Mouse (Mus musculus): ENCODE data around the gene Kirrel3.
A peak's percentile ranks its signal among the peaks of the same experiment; 100 is the strongest.

The Kirrel3 gene

GRCm38 (mm10) chr9:34958183-34958830, 472.6 kb downstream of the Kirrel3 start:
- DNase-seq: no peak

DNA sequence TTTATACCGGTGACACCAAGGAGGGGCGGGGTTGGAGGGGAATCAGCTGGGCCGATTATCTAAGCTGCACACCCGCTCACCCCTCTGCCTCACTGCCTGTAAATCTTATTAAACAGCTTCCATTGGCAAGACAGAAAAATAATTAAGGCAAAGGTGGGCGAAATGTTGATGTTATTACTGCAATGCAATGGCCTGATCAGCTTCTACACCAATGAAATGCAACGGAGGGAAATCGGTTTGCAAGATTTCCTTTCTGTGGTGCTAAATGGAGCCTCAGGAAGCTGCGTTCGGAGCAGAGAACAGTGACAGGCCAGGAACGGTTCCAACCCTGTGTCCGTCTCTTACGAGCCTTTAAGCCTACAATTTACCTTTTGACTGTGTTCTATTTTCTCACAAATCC, 475.0 kb downstream of the Kirrel3 start:
- no peak for DNase-seq

DNA sequence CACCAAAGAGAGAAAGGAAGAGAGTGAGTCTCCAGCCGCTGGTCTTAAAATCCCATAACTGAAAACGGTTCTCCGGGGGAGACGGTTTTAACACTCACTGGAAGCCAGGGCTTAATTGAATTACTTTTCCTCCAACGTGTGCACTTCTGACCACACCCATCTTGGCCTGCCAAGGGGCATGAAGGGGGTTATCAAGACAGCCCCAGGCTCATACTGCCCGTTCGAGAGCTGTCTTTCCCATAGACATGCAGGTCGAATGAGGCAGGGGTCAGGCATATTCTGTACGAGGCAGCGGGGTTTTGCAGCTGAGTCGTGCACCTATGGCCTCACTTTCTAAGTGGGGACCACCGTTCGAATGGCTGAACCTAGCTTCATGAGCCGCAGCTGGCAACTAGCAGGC, 475.5 kb downstream of the Kirrel3 start:
- no peak for DNase-seq

GRCm38 (mm10) chr9:34962251-34962650, 476.6 kb downstream of the Kirrel3 start:
- no peak for DNase-seq

DNA sequence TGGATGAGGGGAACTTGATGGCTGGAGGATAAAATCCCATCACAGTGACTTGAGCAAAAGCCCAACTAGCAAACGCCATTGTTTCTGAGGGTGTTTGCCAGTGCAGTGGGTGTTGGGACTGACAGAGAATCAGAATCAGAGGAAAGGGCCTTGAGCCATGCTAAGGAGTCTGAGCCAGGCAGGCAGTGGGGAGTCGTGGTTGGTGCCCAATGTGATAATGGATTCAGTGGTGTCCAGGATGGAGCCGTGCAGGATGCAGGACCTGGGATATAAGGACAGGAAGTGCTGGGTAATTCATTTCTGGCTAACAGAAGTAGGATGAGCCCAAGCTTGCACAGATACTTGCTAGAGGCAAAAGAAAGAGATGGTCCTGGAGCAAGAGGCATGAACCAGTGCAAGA, 477.9 kb downstream of the Kirrel3 start:
- no peak for DNase-seq

DNA sequence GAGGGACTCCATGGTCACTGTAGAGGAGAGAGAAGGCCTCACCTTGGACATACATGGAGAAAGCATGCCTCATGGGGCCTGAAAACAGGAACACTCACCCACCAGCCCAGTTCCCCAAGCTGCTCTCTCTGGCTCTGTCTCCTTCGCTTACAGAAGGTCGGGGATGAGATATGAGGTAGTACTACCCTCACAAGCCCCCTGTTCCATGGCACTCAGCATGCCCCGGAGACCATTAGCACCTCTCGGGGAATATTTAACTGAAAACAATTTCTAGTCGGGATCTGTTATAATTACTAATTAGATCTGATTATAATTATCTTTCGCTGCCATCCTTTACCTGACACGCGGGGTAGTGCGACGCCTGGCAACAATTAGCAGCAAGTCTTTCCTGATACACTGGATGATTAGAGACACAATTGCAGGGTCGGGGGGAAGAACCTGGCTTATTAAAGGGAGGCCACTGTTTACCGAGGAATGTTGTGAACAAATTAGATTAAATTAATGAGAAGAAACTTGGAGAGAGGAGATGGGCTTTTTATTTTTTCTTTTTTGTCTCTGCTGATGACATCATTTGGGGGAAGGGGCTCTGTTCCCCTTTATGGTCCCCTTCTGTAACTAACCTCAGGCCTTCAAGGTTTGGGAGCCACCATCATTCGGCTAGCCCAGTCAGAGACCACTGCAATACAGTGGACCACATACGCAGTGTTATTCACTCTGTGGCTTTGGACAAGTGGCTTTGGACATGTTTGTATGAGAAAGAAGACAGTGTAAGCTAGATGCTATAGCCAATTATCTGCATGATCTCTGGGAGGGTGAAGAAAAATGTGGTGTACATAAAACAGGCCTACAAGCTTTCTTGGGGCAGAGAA, 478.7 kb downstream of the Kirrel3 start:
- DNase-seq: peak; percentile 60

- DNase-seq: peak; percentile 61
Observed at GRCm38 (mm10) chr9:34965041-34965415, 479.3 kb downstream of the Kirrel3 start.

GRCm38 (mm10) chr9:34967772-34968171, 482.1 kb downstream of the Kirrel3 start:
- DNase-seq: peak; percentile 45

- no peak for DNase-seq
Observed at GRCm38 (mm10) chr9:34969881-34970490, 484.3 kb downstream of the Kirrel3 start.

DNA sequence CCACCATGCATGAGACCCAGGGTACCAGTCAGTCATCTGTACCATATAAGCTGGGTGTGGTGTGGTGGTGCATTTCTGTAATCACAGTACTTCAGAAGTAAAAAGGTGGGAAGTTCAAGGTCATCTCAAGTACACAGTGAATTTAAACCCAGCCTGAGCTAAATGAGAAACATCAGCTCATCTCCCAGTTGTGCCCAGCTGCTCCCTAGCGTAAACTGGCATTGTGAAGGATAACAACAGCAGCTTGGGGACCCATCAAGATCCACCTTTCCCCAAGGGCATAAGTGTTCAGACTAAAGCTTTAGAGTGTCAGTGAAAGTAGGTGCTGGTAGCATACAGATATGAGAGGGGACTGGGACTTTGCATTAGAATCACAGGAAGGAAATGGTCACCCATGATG, 488.6 kb downstream of the Kirrel3 start:
- no peak for DNase-seq

DNA sequence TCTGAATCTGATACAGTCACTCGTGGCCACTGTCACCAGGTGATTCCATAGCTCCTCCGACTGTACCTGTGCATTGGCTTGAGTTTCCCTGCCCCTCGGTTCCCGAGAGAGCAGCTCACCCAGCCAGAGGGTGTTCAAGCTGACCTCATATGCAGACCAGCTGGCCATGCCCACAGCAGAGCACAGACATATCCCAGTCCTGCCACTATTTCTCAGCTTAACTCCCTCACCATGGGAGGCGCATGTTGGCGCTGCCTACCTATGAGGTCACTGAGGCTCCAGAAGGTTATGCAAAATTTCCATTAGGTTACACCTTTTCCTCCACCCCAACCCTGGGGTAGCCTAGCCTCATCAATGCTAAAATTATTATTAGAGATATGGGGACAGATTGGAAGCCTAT, 489.6 kb downstream of the Kirrel3 start:
- no peak for DNase-seq

DNA sequence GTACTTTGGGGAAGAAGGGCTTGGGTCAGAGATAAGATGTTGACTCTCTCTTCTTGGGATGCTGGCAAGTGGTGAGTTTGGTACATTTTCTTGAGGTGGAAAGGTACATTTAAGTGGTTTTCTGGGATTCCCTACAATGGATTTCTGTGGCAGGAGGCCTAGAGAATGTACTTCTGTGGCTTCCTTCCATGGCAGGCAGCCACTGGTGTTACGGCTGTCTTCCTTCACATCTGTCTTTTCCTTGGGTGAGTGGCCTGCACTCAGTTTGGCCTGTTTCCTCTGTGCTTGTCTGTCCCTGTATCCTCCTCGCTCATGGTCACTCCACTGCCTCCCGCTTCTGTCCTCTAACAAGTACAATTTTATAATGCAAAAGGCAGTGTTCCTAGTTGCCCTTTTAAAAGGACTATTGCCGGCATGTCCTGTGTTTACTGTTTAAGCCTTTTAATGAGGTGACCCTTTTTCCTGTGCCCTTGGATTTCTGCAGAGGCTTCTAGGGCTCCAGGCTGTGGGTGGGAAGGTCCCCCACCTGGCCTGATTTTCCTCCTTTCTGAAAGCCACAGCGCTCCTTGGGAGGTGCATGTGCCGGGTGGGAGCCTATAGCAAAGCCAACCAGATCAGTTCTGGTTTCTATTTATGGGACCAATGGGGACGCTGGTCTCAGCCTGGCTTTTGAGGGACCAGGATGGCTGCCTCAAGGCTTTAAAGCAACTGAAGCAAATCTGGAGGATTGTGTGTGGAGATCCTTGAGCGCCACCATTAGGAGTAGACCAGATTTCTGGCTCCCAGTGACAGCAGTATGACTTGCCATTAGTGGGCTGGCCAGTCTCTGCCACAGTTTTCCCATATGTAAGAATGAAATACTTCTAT, 491.1 kb downstream of the Kirrel3 start:
- DNase-seq: no peak

- no peak for DNase-seq
Observed at GRCm38 (mm10) chr9:34977700-34978099, 492.0 kb downstream of the Kirrel3 start.

- no peak for DNase-seq
Observed at GRCm38 (mm10) chr9:34978229-34978628, 492.5 kb downstream of the Kirrel3 start.

DNA sequence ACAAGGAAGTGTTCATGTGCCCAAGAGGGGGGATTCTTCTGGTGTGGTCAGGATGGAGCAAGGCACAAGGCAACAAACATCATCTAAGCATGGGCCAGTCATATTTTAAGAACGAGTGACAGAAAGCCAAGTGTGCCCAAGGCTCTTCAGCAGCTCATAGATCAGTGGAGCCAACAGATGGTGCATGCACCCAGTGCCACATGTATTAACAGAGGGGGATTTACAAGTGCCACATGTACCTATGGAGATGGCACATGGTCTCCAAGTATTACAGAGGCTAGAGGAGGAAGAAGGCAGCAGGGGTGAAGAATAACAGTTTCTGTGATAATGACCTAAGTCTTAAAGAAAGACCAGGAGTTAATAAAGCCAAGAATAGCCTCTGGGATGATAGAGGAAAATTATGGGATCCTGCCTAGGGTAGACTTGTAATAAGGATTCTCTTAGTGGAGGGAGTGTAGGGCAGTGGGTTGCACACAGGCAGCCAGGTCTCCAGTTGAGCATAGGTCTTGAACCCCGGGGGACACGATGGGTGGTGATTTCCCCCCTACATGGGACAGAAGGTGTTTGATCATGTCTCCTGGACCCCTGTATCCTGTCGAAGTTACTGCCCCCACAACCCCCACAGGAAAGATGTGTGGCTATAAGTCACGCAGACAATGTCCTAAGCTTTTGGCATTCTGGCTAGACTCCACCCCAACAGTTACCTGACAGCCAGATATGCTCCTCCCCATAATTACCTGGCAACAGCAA, 495.0 kb downstream of the Kirrel3 start:
- DNase-seq: no peak

- DNase-seq: peak; percentile 76
Observed at GRCm38 (mm10) chr9:34983513-34984462, 498.1 kb downstream of the Kirrel3 start.

GRCm38 (mm10) chr9:34986156-34986555, 500.5 kb downstream of the Kirrel3 start:
- DNase-seq: no peak

GRCm38 (mm10) chr9:34987422-34988148, 501.9 kb downstream of the Kirrel3 start:
- DNase-seq: no peak

GRCm38 (mm10) chr9:34988683-34989082, 503.0 kb downstream of the Kirrel3 start:
- no peak for DNase-seq

GRCm38 (mm10) chr9:34992201-34992600, 506.5 kb downstream of the Kirrel3 start:
- DNase-seq: no peak

Data from retina, postnatal 1 day (tissue).